Mouse (Mus musculus): ENCODE measurements around the gene Mdm2.

The Mdm2 gene

GRCm38 (mm10) chr10:117669449-117670090 is 41.0 kb downstream of the Mdm2 start:
- no peak for DNase-seq (ENCODE audit: low read depth)

- DNase-seq (ENCODE audit: low read depth): no peak
Observed at GRCm38 (mm10) chr10:117668546-117669300, 41.8 kb downstream of the Mdm2 start.

DNA sequence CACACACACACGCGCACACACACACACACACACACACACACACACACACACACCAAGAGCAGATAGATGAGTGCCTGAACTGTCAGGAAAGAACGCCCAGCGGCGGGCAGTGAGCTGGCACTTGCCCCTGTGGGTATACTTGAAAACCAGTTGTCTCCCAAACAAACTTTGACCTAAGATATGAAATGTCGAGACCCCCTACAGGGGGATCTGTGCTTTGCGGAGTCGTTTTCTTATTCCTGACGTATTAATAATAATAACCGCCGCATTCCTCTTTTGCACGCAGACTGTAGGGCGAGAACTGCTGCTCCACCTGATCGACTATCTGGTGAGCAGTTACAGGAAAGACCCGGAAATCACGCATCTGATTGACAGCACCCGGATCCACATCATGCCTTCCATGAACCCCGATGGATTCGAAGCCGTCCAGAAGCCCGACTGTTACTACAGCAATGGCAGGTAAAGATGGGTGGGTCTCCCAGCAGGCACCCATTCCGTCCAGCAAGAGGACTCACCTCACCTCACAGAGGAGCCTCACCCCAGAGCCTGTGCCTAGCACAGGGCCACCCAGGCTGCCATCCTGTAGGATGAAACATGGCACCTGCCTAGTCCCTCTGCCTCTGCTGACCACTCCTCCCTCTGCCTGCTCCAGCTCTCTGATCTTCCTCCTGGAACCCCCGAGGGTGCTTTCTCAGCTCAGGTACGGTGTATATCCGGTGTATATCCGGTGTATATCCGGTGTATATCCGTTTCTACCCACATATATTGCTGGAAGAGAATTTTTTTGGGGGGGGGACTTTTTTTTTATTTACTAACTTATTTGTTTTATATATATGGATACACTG is 42.7 kb downstream of the Mdm2 start:
- DNase-seq (ENCODE audit: low read depth): no peak

DNA sequence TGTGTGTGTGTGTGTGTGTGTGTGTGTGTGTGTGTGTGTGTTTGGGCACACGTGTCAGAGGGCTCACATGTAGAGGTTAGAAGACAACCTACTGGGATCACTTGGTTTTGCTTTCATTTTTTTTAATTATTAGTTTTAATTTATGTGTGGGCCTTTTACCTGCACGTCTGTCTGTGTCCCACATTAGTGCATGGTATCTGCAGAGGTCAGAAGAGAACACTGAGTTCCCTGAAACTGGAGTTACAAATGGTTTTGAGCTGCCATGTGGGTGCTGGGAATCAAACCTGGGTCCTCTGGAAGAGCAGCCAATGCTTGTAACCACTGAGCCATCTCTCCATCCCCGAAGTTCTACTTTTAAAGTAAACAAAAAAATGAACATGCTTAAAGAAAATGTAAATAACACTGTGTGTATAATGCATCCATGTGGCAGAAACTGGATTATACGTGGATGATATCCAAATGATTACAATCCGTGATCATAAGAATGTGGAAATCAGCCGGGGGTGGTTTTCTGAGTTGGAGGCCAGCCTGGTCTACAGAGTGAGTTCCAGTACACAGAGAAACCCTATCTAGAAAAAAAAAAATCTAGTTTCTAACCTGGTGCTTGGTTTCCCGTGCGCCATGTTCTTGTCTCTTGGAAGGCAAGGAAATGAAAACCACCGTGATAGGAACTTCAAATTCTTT is 43.5 kb downstream of the Mdm2 start:
- no peak for DNase-seq (ENCODE audit: low read depth)

DNA sequence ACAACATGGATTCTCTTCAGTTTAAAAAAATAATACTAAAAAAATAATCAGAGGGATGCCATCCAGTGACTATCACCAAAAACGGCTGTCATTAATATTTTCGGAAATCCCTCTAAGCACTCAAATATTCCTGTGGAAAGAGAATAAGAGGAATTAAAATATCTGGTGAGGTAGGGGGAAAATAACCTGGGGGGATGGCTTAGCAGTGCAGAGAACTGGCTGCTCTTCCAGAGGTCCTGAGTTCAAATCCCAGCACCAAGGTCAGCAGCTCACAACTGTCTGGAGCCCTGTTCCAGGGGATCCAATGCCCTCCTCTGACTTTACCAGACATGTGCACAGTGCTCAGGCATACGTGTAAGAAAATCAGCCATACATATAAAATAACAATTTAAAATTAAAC is 44.2 kb downstream of the Mdm2 start:
- no peak for DNase-seq (ENCODE audit: low read depth)

GRCm38 (mm10) chr10:117665376-117666275 is 44.9 kb downstream of the Mdm2 start:
- no peak for DNase-seq (ENCODE audit: low read depth)

DNA sequence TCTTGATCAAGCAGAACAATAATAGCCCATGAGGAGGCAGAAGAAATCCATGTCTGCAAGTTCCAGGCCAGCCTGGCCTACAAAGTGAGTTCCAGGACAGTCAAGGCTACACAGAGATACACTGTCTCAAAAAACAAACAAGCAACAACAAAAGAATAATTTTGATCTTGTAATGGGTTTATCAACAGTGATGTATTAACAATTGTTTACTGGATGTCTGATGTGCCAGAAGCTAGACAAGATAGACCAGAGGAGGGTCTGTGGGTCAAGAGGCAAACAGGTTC is 45.7 kb downstream of the Mdm2 start:
- DNase-seq (ENCODE audit: low read depth): no peak

DNA sequence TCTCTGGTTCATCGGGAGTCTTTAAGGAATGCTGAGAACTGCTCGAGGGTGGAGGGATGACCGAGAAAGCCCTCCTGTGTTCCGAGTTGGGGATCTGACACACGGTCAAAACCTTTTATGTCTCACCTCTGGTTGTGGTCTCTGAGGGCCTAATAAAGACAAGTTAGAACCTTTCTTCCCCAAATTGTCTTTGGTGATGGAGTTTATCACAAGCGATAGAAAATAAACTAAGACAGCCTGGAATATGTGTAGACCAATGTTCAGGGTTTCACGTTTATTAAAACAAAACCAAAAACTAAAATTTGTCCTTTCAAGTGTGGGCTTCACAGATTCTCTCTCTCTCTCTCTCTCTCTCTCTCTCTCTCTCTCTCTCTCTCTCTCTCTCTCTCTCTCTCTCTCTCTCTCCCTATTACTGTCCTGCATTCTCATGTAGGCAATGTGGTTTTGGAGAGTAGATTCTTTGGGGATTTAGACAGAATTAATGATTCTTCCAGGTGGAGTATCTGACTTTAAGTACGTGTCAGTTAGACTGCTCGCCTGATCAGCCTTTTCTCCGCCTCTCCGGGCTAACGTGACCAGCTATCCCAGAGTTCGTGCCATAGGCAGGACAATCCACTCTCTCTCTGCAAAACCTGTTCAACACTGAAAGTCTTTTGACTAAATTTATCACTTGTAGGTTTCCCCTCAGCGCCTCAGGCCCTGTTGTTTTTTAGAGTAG is 46.2 kb downstream of the Mdm2 start:
- DNase-seq (ENCODE audit: low read depth): no peak

DNA sequence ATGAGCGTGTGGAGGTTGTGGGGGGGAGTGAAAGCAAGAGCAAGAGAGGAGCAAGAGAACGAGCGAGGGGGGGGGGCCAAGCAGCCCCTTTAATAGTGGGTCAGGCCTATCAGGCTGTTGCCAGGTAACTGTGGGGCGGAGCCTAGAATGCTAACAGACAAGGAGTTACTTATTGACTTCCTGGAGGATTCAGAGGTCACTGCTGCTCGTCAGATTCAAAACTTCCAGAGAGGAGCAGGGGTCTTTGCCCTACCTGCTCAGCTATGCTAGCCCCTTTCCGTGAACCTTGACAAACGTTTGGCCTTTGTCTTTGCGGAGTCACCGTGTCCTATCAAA is 46.7 kb downstream of the Mdm2 start:
- no peak for DNase-seq (ENCODE audit: low read depth)

DNA sequence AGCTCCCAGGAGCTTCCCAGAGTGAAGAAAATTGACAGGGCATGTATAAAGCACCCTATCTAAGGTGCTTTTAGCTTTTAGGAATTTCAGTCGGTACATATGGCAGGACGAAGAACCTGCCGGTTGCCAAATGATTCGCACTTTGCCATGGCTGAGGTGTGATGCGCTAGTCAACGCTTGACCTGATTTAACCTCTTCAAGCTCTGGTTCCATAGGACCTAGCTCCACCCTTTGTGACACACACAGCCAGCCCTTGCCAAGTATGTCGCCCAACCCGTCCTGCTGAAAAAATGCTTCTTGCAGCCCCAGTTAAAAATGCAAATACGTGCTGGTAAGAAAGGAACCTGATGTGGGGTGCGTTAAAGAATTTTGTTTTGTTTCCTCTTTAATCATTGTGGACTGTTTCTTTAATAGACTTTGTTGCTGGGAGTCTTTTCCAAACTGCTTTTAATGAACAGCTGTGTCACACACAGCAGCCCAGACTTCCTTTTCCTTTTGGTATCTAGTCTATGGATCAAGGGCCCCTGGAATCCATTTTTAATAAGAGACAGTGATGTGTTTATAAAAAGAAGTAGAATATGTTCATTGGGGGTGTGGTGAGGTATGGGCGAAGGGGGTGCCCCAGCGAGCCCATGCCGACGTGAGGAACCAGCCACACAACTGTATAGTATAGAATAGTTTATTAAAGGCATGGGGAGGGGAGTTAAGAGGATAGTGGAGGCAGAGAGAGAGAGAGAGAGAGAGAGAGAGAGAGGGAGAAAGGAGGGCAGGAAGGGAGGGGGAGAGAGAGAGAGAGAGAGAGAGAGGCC is 47.3 kb downstream of the Mdm2 start:
- no peak for DNase-seq (ENCODE audit: low read depth)

GRCm38 (mm10) chr10:117662316-117663055 is 48.1 kb downstream of the Mdm2 start:
- DNase-seq (ENCODE audit: low read depth): no peak

GRCm38 (mm10) chr10:117659819-117660218 is 50.7 kb downstream of the Mdm2 start:
- DNase-seq (ENCODE audit: low read depth): peak; percentile 75

DNA sequence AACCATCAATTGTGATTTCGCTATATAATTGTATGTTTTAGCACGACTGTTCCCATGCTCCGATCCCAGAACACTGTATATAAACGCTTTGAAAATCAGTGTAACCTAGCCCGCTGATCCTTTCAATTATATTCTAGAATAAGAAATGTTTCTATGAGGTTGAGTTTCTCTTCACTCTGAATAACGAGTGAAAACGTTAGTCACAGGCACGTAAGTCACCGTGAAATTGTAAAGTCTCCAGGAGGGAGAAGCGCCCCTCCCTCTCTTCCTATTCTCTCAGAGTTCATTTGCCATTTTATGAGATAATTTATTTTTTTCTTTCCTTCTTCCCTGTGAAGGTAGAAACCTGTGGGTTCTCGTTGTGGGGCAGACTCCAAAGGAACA is 51.1 kb downstream of the Mdm2 start:
- DNase-seq (ENCODE audit: low read depth): no peak

GRCm38 (mm10) chr10:117658522-117659429 is 51.8 kb downstream of the Mdm2 start:
- no peak for DNase-seq (ENCODE audit: low read depth)

DNA sequence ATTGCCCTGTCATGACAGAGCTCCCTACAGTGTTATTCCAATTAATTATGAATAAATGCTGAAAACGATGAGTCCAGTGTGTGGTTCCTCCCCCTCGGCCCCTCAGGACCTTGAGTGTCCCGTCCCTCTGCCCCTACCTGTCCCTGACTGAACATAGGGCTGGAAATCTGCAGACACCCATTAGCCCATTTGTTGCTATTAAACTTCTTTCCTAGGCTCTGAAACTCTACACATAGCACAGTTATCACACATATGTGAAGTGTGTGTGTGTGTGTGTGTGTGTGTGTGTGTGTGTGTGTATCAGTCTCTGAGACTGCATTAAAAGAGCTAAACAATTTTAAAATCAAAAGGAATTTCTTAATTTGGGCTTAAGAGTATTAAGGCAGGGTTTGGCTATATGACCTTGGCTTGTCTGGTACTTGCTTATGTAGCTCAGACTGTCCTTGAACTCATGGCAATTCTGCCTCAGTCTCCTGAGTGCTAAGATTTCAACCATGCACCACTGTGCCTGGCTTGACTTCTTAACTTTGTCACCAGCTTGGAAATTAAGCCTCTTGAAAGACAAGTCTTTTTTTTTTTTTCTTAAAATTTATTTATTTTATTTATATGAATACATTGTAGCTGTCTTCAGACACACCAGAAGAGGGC is 52.8 kb downstream of the Mdm2 start:
- no peak for DNase-seq (ENCODE audit: low read depth)

- no peak for DNase-seq (ENCODE audit: low read depth)
Observed at GRCm38 (mm10) chr10:117656985-117657658, 53.4 kb downstream of the Mdm2 start.

- DNase-seq (ENCODE audit: low read depth): no peak
Observed at GRCm38 (mm10) chr10:117656662-117656962, 53.9 kb downstream of the Mdm2 start.

Measured in naive thymus-derived CD4-positive, alpha-beta T cell, adult 2 months (primary cell).